ENCODE assay signal across 8 mouse cellular contexts in genomic region chr11:100711783-100712615, GRCm38 (mm10). TPM values are rescaled to one million over a fixed set of nuclear protein-coding genes. Genes with fewer than 3 reads are reported as not detected.
DNase-seq lines count a peak whose midpoint lies in the region; ATAC-seq and TF ChIP-seq lines count a peak whose summit lies in the region.

Gene Kat2a (minus strand): TSS chr11:100712465.

- H3K4me3 ChIP-seq in hindbrain, embryonic 15.5 days = peak within 1 kb of the TSS; percentile 94
- peak within 1 kb of the TSS; percentile 92 for H3K4me3 ChIP-seq in left cerebral cortex, adult 2 months

- H3K36me3 ChIP-seq in hindbrain, embryonic 15.5 days = peaks cover 43% of the 10 kb centered on the region

- peak; percentile 93 for DNase-seq in ZHBTc4 (ENCODE audit: low read depth, low spot score)
- peak; percentile 87 to 94 for DNase-seq in cerebellum, postnatal 25 days
- peak; percentile 76 for DNase-seq in gastrocnemius, adult 18-20 months (ENCODE audit: low spot score)
- DNase-seq in left cerebral cortex, adult 2 months (ENCODE audit: extremely low spot score in 1 of 2, low spot score in 2 of 2) = peak; percentile 86 to 88
- peak; percentile 87 for DNase-seq in right cerebral cortex, postnatal 25 days
- DNase-seq in natural killer cell, adult 2 months (ENCODE audit: low spot score in 2 of 2) = no peak

- TF ChIP-seq CTCF in left cerebral cortex, adult 2 months (IDR thresholded peaks at IDR 0.05) = no peak

- H3K4me1 ChIP-seq in hindbrain, embryonic 15.5 days (replicated peaks) = peaks cover 35% of the 10 kb centered on the region

- H3K9ac ChIP-seq in hindbrain, embryonic 15.5 days = peak within 1 kb of the TSS; percentile 84

- no peaks in the 10 kb centered on the region for H3K27me3 ChIP-seq in hindbrain, embryonic 15.5 days

- H3K9me3 ChIP-seq in hindbrain, embryonic 15.5 days = no peaks in the 10 kb centered on the region

- H3K4me2 ChIP-seq in hindbrain, embryonic 15.5 days = peak within 1 kb of the TSS; percentile 67

- WGBS in hindbrain, embryonic 15.5 days = 2% methylated on average over 37 of the region's 48 CpGs

- intact Hi-C loops in left cerebral cortex, adult 2 months (cut with DNase I) = no loop called here

- peak; percentile 87 for ATAC-seq in hindbrain, embryonic 15.5 days (ENCODE audit: low FRiP score, low read depth)
- peak; percentile 56 for ATAC-seq in megakaryocyte, adult 5-6 weeks (ENCODE audit: poor library complexity, severe bottlenecking)

- H3K27ac ChIP-seq in hindbrain, embryonic 15.5 days (replicated peaks) = peak within 1 kb of the TSS; percentile 82
- H3K27ac ChIP-seq in left cerebral cortex, adult 2 months = peak within 1 kb of the TSS; percentile 90

RNA-seq across cellular contexts. Expression of gene Kat2a, which starts in this region (rescaled TPM):
- total RNA-seq in gastrocnemius, adult 18-20 months (2021) = 10 to 100 TPM; 10.1 to 11.1 TPM
- polyA plus RNA-seq in hindbrain, embryonic 15.5 days (2015; fragmentation: Nextera tagmentation; extraction: Ambion mirVana) = 67.2 and 74.0 TPM in 2 replicates
- total RNA-seq in left cerebral cortex, adult 2 months (2021) = 10 to 100 TPM; 60.5 to 61.7 TPM
- total RNA-seq in megakaryocyte, adult 5-6 weeks (2015) = 11.0 and 11.5 TPM in 2 replicates
- total RNA-seq in megakaryocyte, adult 5-6 weeks (2017) = 8.7 and 9.0 TPM in 2 replicates

Comparison
In these comparisons a context has a peak if more than half of its experiments do, and no peak if none do; other contexts are left out.
1. RNA of gene Kat2a (total RNA-seq): 60.5 to 61.7 TPM in left cerebral cortex, adult 2 months; 8.7 to 11.5 TPM in megakaryocyte, adult 5-6 weeks and 10.1 to 11.1 TPM in gastrocnemius, adult 18-20 months; every median in the first group is over 4 times any median in the second.
2. DNase-seq: peak in ZHBTc4 (single experiment), cerebellum, postnatal 25 days (2 of 2), gastrocnemius, adult 18-20 months (single experiment), left cerebral cortex, adult 2 months (2 of 2) and right cerebral cortex, postnatal 25 days (single experiment); none in natural killer cell, adult 2 months (0 of 2).